Mouse (Mus musculus) urinary bladder, postnatal 14 days (tissue): ENCODE data around the gene Rbfox1.

Source experiments
- DNase-seq: peaks from one replicate; pipeline ENCODE4 v3.0.0; 2021; ENCODE audit warnings: low spot score

The Rbfox1 gene

DNA sequence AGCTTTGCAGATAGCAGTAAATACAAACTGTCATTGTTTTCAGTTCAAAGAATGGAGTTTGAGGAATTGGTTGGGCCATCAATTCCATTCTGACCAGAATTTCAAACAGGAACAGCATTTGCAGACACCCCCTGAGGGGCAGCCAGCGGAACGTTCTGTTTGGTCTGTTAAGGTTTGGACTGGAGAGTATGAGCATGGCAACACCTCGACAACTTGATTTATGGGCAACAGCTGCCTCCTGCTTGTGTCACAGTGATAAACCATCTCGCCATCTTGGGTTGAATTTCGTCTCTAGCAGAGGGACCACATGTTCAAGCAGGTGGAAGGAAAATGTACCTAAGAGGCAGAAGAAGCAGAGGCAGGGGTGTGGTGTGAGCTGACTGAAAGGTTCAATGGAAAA, 949.9 kb downstream of the Rbfox1 start:
- DNase-seq = no peak

DNA sequence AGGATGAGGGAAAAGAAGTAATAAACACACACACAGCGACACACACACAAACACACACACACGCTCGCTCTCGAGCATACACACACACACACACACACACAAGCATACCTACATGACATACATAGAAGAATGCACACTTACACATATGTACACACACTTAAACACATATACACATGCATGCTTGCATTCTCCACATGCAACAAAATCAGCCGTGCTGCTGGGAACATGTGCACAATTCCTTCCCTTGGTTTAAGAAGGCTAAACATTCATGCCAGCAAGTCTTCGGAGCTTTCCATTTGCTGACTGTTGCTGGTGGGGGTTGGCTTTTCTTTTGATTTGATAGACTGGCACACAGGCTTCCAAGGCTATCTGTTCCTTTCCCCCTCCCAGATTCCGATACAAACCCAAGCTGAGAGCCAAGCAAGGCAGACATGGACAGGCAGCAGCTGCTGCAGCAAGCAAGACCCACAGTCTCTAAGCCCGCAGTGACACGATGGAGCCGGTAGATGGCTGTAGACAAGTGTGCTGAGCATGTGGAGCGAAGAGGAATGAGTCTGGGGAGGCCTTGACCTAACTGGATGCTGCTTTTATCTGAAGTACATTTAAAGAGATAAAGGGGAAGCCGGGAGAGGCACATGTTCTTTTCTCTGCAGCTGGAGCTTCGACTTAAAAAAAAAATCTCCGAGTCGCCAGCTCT, 954.3 kb downstream of the Rbfox1 start:
- peak; percentile 39 for DNase-seq

DNA sequence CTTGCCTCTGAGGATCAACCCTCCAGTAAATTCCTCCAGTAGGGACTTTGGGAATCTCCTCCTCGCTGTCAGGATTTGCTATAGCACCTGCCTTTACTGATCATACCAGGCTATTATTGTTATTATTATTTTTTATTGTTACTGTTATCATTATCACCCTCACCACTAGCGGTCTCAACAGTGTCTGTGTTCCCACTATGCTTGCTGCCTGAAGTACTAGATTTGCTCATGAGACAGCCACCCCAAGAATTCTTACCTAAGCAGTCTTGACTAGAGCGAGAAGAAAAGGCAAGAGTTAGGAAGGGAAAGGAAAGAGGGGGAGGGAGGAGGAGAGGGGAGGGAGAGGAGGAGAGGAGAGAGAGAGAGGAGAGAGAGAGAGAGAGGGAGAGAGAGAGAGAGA, 954.9 kb downstream of the Rbfox1 start:
- no peak for DNase-seq

DNA sequence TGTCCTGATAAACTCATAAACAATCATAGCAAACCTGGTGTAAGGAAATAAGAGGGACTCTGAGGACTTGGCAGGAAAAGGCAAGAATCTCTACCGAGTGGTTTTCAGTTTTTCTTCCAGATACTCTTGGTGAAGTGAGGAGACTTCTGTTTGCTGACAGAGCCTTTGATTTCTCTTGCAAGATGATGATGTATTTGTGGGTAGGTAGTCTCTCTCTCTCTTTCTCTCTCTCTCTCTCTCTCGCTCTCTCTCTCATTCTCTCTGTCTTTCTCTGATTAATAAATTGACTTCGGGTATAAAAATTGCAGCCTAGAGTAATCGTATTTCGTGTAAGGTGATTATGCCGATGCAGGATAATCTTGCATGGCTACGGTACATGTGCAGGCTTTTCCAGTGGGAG, 955.3 kb downstream of the Rbfox1 start:
- no peak for DNase-seq

DNA sequence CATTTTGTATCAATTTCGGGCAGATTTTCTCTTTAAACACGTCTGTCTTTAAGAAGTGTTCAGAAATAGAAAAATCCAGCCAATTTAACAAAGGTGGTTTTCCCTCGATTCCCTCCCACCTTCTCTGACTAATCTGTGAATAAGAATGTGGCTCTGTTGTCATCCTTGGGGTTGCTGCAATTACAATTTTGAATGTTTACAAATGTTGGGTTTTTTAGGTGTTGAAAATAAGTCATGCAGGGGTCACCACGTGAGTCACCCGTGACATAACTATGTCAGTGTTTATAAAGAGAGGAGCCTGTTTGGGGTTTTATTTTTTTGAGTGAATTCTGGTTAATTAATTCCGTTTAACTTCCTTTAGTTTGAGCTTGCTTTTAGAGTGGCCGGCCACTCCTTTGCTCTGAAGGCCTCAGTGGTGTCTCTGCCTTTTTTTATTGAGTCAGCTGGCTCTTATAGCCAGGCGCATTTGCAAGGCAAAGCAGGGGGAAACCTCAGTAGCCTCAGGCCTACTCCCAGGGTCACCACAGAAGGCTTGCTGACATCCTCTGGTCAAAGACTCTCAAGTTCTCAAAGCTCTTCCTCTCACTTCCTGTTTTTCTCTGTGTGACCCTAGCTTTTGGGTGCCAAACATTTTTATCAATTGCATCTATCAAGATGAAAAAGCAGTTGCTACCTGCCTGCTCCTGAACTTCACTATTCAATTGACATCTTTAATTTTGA, 957.1 kb downstream of the Rbfox1 start:
- DNase-seq = no peak

DNA sequence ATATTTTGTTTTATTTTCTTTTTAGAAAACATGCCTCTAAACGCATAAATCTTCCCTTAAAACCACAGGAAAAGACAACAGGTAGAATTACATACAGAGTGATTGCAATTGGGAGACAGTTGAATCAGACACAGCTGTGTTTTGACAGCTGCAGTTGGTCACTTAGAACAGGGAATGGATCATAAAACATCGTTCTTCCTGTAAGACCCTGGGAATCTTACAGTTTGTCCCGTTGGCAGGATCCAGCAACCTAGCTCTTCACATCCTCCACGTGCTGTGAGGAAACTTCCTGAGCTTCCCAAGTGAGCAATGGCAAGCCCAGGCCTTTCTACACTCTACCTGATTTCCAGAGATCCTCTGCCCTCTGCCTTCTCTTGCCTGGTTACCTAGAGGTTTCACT, 959.5 kb downstream of the Rbfox1 start:
- no peak for DNase-seq

DNA sequence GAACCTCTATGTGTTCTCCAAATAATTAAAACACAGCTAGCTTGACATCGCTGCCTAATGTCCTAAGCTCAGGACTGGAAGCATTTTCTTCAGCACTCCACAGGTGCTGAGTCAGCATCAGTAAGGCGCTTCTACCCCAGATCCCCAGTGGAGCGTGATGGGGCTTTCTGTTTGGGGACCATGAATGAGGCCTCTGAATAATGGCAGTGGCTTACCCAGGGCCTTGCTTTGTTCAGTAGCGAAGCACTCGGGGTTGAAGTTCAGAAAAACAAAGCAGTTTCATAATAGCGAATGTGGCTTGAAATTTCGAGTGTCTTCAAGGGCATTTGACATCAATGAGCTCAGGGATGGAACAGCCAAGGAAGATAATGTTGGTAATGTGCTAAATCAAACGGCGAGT, 966.2 kb downstream of the Rbfox1 start:
- no peak for DNase-seq

DNA sequence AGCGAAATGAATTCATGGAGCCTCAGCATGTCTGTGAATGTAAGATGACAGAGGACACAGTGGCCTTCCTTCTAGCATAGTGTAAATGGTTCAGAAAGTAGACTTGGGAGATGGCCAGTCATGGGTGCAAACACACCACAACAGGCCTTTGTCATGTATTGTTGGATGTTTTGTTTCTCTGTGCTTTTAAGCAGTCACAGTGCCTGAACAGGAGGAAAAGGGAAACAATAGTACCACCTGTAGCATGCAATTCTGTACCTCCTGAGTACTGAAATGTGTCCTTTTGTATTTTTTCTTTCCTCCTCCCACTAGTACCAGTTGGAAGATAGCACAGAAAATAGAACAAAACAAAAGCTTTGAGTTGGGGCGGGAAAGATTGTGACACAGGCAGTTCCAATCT, 968.6 kb downstream of the Rbfox1 start:
- no peak for DNase-seq

DNA sequence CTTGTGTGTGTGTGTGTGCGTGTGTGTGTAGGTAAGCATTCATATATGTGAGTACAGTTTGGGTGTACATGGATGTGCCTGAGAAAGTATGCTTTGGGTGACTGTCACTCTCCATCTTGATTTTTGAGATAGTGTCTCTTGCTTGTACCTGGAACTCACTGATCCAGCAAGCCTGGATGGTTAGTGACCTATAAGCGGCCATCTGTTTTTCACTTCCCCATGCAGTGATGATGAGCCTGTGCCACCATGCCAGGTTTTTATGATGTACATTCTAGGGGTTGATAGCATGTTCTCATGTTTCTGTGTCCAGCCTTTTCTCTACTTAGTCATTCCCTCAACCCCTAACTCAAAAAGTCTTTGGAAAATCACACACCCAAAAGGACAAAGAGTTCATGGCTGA, 976.5 kb downstream of the Rbfox1 start:
- DNase-seq = no peak

DNA sequence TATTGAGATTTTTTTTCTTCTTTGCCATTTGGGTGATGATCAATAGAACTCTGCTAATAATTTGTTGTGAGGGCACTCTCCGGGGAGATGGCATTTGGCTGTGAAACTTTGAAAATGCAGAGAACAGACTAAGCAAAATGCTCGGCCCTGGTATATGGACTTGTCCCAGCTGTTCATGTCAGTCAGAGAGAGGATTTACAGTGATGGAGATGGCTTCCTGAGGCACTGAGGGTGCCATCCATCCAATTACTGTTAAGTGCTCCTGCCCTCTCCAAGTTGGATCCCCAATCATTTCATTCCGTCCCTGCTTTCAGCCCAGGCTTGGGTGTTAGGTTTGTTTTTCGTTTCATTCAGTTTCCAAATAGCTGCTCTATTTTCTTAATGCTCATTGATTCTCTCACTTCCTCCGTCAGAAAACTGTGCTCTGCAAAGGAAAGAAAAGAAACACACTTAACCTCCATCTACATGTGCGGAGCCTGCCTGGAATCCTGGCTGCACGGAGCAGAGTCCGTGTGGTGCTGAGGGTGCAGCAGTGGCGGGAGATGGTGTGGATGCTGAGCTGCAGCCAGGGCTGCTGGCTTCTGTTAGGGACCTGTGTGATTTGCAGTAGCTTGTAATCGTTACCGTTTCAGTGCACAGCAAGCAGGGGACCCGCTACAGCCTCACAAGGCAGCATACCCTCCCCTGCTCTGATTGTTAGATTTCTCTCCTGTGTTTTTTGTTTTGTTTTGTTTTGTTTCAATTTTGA, 997.7 kb downstream of the Rbfox1 start:
- no peak for DNase-seq

DNA sequence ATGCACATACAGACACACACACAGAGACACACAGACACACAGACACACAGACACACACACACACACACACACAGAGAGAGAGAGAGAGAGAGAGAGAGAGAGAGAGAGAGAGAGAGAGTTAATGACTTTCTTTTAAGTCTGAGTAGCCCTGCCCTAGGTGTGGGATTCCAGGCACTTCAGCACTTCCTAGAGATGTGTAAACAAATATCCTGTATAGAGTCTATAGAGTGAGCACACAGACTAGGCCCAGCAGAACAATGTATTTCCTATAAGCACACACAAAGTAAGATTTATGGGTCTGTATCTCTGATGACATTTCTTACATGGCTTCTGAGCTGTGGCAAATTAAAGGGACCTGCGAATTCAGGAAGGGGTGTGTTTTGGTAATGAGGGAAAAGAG, 998.6 kb downstream of the Rbfox1 start:
- DNase-seq = no peak

DNA sequence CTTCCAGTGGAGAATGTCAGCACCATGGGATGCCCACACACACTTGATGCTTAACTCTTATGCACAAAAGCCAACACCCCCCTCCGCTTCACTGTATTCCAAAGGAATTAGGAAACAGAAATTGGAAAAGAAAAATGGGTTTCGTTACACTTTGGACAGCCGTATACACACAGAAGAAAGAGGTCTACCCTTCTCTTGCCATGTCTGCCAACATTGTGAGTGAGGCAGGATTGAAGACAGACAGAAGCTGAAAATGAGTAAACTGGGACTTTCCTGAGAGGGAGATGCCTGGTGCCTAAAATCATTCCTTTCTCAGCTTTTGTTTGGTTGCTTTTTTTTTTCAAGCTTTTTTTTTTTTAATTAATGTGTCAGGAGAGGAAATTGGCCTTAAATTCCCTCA, 1000.5 kb downstream of the Rbfox1 start:
- no peak for DNase-seq

DNA sequence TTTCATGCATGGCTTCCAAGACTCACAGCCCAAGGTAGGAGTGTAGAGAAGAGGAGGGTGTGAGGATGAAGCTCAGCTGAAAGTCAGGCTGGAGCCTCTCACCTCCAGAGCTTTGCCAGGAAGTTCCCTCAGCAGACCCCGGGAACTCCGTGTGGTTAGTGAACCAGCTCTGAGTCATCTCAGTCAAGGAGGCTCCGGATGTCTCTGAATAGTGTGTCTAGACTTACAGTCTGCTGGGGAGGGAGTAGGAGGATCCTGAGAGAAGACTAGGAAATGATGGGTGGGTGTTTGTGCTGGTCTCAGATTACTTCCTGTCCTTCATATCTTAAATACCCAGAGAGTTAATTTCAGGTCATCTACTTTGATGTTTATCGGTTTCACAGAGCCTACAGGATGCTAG, 1004.1 kb downstream of the Rbfox1 start:
- DNase-seq = no peak

DNA sequence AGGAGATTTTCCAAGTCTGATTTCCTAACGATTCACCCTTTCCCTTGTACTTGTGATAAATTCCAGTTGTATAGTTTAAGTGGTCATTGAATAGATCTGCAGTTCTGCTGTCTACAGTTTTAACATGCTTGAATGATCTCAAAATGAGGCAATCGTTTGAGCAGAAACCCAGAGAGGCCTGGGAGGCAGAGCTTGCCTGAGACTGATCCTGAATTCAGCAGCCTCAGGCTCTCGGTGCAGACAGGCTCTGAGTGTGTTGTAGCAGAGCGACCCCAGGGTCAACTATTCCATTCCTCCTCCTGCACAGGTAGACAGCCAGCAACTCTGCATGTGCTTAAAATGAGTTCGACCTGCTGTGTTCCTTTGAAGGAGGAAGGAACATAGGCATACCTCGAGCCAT, 1012.6 kb downstream of the Rbfox1 start:
- DNase-seq = no peak

DNA sequence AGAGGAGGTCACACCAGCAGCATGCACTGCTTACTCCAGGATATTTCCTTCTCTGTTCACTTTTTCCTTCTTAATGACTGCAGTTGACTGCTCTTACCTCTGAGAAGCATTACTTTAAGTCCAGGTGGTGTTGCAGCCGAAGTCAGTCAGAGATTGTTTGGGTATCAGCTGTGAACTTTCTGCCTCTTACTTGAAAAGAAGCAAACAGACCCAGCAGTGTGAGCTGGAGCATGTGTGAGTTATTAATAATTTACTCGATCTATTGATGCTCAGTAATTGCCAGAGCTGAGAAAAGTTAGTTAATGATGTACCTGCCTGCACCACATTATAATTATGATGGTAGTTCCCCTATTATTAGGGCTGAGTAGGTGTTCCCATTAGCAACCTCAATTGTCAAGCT, 1014.9 kb downstream of the Rbfox1 start:
- DNase-seq = no peak

DNA sequence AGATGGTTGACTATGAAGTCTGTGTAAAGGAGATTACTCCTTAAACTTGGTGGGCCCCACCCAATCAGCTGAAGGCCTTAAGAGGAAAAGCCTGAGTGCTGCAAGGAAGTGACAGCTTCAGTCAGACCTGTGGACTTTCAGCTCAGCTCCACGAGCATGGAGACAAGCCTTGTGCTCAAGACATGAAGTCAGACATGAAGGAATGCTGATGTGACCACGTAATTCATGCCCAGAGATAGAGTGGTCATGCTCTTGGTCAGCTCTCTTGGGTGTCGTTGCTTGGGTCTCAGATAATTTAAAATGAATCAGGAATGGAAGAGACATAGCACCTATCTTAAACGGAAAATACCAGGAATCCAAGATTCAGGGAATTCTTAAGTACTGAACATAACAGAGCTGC, 1019.8 kb downstream of the Rbfox1 start:
- no peak for DNase-seq

DNA sequence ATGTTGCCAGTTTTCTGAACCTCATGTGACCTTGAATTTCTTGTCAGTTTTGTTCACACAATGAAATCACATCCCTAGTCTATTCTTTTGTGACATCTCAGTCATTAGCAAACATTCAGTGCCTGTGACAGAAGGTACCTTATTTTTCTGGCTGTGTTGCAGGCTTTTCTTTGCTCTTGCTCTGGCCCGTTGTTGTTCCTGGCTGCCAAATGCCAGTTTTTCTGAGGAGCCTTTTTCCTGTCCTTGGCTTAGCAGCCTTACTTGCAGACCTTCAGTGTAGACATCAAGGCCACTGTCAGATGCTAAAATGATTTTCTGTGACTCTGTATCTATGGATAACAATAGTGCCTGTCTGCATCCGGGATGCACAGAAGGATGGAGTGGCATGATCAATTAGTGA, 1020.8 kb downstream of the Rbfox1 start:
- no peak for DNase-seq

DNA sequence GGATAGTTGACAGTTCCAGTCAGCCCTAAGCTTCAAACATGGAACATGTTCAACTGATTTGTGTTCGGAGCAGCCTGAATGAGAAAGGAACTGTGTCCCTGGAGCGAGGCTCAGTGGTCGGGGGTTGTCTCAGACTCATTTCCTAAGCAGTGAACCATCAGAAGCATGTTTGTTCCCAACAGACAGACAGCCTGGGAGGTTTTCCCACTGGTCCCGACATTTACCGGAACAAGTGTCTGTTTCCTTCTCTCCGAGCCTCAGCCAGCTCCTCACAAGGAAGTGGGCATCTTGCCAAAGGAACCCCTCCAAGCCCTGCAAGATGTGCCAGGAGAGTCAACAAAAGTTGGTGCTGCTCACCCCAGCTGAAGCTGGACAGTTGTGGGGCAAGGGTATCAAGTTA, 1022.4 kb downstream of the Rbfox1 start:
- DNase-seq = no peak

DNA sequence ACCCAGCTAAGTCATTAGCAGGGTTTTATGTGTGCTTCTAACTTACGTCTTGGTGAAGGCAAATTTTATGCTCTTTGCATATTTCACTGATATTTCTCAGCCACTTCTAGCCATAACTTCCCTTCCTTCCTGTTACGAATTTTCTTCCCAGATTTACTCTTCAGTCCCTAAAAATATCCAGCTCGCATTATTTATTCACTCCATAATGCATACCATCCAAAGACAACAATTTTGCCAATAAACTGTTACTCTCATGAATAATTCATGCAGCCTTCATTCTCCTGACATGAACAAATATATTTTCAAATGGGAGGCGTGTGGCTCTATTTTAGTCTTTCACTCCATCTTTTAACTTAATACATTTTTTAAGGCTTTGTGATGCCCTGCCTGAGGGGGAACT, 1029.4 kb downstream of the Rbfox1 start:
- no peak for DNase-seq

DNA sequence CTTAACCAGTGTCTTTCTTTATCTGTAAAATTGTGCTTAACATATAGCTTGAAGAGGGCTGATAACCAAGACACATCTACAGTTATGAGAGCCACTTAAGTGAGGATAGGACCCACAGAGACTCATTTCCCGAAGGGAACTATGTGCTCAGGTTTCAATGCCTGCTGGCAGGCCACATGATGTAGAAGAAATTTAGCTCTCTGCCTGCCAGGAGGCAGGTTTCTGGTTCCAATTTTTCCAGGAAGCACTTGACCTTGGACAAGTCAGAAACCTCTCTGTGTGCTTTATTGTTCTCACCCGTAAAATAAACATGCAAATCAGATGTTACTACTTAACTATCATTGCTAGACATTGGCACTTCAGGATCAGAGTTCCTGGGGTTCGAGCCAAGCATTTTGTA, 1033.5 kb downstream of the Rbfox1 start:
- DNase-seq = no peak

DNA sequence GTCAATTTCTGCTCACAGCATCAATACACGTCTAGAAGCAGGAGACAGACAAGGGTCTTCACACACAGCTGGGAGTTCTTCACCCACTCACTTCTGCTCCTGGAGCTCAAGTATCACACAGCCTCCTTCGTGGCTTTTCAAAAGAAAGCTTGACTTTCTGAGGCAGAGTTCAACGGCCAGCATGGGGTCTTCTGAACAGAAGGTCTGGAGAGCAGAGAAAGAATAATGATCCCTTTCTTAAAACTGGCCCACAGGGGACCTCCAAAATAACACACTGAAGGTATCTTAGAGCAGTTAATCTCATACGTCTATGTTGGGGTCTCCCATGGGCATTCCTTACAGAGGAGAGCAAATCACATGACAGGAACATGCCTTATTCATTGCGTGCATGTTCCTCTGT, 1034.5 kb downstream of the Rbfox1 start:
- DNase-seq = no peak

DNA sequence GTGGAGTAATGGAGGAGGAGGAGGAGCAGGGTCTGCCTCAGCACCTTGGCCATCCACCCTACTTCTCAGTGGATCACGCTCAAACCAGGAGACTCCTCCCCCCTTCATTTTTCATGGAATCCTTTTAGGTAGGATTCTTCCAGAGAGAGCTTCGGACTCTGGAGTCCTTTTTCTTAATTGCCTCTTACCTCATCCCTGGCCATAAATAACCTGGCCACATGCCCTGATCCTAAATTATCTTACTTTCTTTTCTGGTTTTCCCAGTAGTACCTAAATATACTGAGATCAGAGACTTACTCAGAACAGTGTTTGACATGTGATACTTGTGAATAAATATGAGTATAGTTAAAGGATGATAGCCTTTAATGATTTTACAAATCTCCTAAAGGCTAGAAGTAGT, 1042.5 kb downstream of the Rbfox1 start:
- no peak for DNase-seq

DNA sequence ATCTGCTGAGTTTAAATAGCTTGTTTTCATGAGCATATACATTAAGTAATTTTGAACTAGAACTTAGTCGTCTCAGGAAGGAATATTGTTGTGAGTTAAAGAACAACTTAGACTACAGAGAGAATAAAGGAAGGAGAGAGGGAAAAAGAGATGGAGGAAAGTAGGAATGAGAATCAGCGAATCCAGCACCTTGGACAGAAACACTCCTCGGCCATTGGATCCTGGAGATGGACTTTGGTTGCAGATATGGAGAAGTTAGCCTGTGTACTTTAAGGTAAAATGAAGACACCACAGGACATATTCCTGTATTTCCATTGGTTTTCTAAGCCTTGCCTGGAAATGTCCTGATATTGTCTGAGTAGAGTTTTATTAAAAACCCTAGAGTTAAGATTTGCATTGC, 1045.6 kb downstream of the Rbfox1 start:
- no peak for DNase-seq
